Mouse (Mus musculus) frontal cortex, adult (tissue): ENCODE measurements around the gene Vpreb2.
A peak's percentile ranks its signal among the peaks of the same experiment; 100 is the strongest.
"Not testable (repeated sequence)": the region's sequence is repeated elsewhere in the genome, so short reads cannot be mapped to it uniquely, and the experiment has no call there.

Experiments
- ATAC-seq: cut with Nextera tagmentation; 2 replicates; pipeline ENCODE4 v1.9.2; 2017; ENCODE audit warnings: mild to moderate bottlenecking, moderate library complexity, mixed read lengths; ENCODE audit not compliant: low TSS enrichment

Gene Vpreb2

GRCm38 (mm10) chr16:17980128-17980527, at the start of gene Vpreb2:
Vpreb2 (plus strand) TSS chr16:17980428.
- ATAC-seq: no peak

- peak; percentile 21; the same call in 1 of the 2 replicates for ATAC-seq
Observed at GRCm38 (mm10) chr16:17931906-17932460, 48.2 kb upstream of the Vpreb2 start.

- ATAC-seq: no peak
Observed at GRCm38 (mm10) chr16:17933594-17934444, 46.4 kb upstream of the Vpreb2 start.

- ATAC-seq: no peak
Observed at GRCm38 (mm10) chr16:17934445-17934910, 45.8 kb upstream of the Vpreb2 start.

GRCm38 (mm10) chr16:17936776-17937175, 43.5 kb upstream of the Vpreb2 start:
- no peak for ATAC-seq

GRCm38 (mm10) chr16:17938187-17938586, 42.0 kb upstream of the Vpreb2 start:
- ATAC-seq: no peak

- ATAC-seq: peak; percentile 93
Observed at GRCm38 (mm10) chr16:17938821-17939220, 41.4 kb upstream of the Vpreb2 start.

- no peak for ATAC-seq
Observed at GRCm38 (mm10) chr16:17939255-17939751, 40.9 kb upstream of the Vpreb2 start.

GRCm38 (mm10) chr16:17943466-17943865, 36.8 kb upstream of the Vpreb2 start:
- no peak for ATAC-seq

GRCm38 (mm10) chr16:17945081-17945831, 35.0 kb upstream of the Vpreb2 start:
- no peak for ATAC-seq

GRCm38 (mm10) chr16:17949421-17949877, 30.8 kb upstream of the Vpreb2 start:
- peak; percentile 88 for ATAC-seq

GRCm38 (mm10) chr16:17950068-17950467, 30.2 kb upstream of the Vpreb2 start:
- ATAC-seq: no peak

GRCm38 (mm10) chr16:17951618-17952017, 28.6 kb upstream of the Vpreb2 start:
- no peak for ATAC-seq

GRCm38 (mm10) chr16:17956052-17956638, 24.1 kb upstream of the Vpreb2 start:
- ATAC-seq: not testable (repeated sequence)

- ATAC-seq: no peak
Observed at GRCm38 (mm10) chr16:17962091-17962490, 18.1 kb upstream of the Vpreb2 start.

GRCm38 (mm10) chr16:17971853-17972252, 8.4 kb upstream of the Vpreb2 start:
- no peak for ATAC-seq

GRCm38 (mm10) chr16:17977840-17978239, 2.4 kb upstream of the Vpreb2 start:
- not testable (repeated sequence) for ATAC-seq

GRCm38 (mm10) chr16:17983201-17983600, 3.0 kb downstream of the Vpreb2 start:
- ATAC-seq: no peak

GRCm38 (mm10) chr16:17984231-17984630, 4.0 kb downstream of the Vpreb2 start:
- no peak for ATAC-seq

- ATAC-seq: no peak
Observed at GRCm38 (mm10) chr16:17985078-17985477, 4.8 kb downstream of the Vpreb2 start.

- ATAC-seq: peak; percentile 73; the same call in 1 of the 2 replicates
Observed at GRCm38 (mm10) chr16:17986456-17987132, 6.4 kb downstream of the Vpreb2 start.
